Mouse (Mus musculus) small intestine, adult 2 months (tissue): ENCODE measurements around the gene Adamtsl1.

Source experiments
- CTCF ChIP-seq: fragments of 200-500 bp; IDR thresholded peaks from 2 replicates; pipeline ENCODE4 v1.5.1; 2012; ENCODE audit warnings: low read depth, mild to moderate bottlenecking, control low read depth, inconsistent platforms, low read length, moderate library complexity, mixed read lengths; ENCODE audit not compliant: insufficient replicate concordance, insufficient read length; ENCODE audit errors: extremely low read depth
- POLR2A ChIP-seq: fragments of 200-500 bp; IDR thresholded peaks from 2 replicates; pipeline ENCODE4 v1.6.1; 2012; ENCODE audit warnings: low read depth, mild to moderate bottlenecking, control low read depth, inconsistent platforms, low read length, moderate library complexity

DNA sequence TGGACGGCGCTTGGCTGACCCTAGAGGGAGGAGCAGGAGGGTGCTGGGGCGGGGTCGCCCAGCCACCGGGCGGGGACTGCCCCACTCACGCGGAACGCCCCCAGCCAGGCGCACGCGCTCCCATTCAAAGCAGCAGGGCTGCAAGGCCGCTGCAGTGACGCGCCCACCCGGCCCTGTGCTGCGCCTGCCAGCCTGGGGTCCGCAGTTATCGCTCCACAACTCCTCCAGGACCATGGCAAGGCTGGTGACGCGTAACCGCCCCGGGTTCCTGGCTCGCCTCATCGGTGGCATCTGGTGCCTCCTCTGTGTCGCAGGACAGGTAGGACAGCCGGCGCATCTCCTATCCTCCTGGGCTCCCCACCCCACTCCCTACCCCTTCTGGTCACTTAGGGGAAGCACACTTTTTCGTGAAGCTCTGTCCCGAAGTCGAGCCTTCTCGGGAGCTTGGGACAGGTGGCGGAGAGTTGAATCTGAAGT, 271 bp downstream of the Adamtsl1 start:
- TF ChIP-seq CTCF (no peak), POLR2A (no peak)
